Mouse (Mus musculus) erythroid progenitor cell, adult 5-6 weeks (primary cell): ENCODE measurements around the gene Aven. TPM values are rescaled to one million over a fixed set of nuclear protein-coding genes. Genes with fewer than 3 reads are reported as not detected.

Source experiments
- ATAC-seq: replicated peaks from 2 replicates; pipeline ENCODE4 v1.8.0; 2016; ENCODE audit warnings: moderate number of reproducible peaks, mild to moderate bottlenecking, moderate TSS enrichment, inconsistent platforms; ENCODE audit not compliant: poor library complexity, low FRiP score, severe bottlenecking
- total RNA-seq, 2 experiments: library from RNA; stranded (forward) in 1 of 2; stranded (reverse) in 1 of 2; fragments of 150-400 nt in 1 of 2; fragments of 186-747, 209-891 nt in 1 of 2; gene quantifications; 2 replicates each; pipeline versions ENCODE4 v1.2.3 to v1.2.4; 2015 to 2017; ENCODE audit warnings: low replicate concordance in 2 of 2

Aven gene
- total RNA-seq, 2 experiments from 2014 or later: 5.1 TPM; not detected in 1

DNA sequence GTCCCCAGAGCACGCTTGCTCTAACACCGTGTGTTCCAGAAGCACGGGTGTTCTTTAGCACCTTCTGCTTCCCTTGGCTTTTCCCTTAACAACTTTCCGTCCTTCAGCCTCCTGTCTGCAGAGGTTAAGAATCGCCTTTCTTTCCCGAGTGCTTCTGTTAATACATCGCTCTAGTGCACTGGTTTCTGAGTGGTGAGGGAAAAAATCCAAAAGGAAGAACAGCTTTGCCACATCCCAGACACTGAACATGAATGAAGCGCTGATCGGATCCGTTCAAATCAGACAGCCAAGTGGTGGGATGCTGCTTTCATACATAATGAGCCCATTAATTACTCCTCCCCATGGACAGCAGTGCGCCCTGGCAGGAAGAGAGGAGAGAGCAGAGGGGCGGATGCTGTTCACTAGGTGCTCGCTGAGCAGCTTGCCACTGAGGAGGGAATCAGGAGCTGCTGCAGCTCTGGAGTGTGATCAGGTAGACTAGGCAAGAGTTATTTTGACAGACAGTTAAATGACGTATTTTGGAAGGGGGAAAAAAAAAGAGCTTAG, 42.0 kb downstream of the Aven start:
- ATAC-seq: no peak

DNA sequence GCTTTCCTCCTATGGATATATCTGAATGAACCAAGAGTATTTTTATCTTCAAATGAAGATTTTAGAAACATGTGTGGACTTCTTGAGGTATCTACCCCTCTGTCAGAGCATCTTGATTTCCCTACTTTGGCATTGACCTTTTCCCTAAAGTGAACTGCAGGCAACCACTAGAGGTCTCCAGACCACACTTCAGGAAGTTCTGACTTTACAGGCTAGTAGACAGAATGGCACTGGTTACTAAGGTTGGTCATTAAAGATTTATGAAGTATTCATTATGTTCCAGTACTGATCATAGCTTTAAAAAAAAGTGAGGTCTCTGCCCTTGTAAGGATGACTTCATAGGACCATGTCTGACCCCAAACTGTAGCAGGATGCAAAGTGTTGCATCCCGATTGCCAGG, 46.0 kb downstream of the Aven start:
- ATAC-seq: no peak

GRCm38 (mm10) chr2:112541695-112542285, 49.0 kb downstream of the Aven start:
- no peak for ATAC-seq

GRCm38 (mm10) chr2:112556527-112556926, 63.8 kb downstream of the Aven start:
- ATAC-seq: no peak

DNA sequence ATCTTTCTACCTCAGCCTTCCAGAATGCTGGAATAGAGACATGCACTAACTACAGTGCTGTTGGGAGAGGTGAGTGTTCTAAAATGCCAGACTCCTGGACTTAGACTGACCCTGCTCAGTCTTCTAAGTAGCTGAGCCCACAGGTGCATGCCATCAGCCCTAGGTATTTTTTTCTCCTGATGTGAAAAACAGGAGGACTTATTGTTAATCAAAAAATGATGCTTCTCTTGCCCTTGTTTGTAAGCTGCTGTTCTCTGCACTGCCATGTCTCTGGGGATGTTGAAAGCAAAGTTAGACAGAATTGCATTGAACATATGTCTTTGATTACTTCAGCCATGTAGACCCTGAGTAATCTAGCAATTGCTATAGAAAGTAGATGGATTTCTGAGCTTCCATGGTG, 64.7 kb downstream of the Aven start:
- ATAC-seq: no peak

- no peak for ATAC-seq
These were observed 68.8 kb downstream of the Aven start for GRCm38 (mm10) chr2:112561549-112561948.

DNA sequence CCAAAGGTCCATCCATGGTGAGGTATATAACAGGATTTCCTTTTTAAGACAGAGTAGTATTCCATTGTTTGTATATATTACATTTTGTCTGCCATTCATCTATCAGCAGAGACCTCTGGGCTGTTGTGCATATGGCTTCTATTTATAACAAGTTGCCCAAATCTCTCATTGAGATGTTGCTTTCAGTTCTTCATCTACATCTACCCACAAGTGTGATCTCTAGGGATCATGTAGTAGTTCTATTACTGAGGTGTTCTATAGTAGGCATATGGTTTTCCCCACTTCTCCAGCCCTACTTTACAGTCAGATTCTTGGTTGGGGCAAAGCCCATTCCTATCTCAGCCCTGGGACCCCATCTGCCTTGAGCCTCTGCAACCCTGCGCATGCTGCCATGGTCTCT, 72.3 kb downstream of the Aven start:
- ATAC-seq: no peak

- no peak for ATAC-seq
These were observed 73.7 kb downstream of the Aven start for GRCm38 (mm10) chr2:112566290-112567085.

DNA sequence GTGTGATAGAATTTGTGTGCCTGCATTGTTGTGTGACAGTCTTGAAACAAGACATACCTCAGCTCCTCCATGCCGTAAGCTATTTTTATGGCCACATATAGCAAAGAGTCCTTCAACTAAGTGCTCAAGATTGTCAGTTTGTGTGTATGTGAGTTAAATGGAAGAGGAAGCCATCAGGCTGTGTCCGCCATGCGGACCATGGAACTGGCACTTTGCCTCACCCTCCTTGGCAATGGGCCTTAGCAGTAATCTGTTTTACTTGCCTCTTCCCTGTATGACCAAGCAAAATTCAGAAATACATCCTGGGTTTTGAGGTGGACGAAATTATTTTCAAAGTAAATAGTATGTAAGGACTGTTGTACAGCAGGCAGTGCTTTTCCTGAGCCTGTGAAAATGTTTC, 75.0 kb downstream of the Aven start:
- no peak for ATAC-seq

GRCm38 (mm10) chr2:112590985-112591384, 98.2 kb downstream of the Aven start:
- ATAC-seq: no peak

DNA sequence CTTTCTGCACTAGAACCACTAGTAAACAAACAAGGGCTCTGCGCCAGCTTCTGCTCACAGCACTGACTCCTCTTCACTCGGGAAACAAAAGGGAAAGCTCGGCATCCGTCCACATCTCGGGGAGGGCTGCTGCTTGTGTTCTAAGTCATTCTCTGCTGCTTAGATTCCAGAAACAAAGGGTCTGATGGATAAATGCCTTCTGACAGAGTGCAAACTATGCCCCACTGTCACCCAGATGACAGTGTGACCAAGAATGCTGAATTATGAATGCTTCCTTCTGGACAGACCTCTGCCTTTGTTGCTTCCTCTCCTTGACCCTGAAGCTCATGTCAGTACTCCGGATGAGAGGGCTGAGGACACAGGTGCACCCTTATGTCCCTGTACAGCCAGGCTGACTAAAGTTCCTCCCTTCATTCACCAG, 98.7 kb downstream of the Aven start:
- no peak for ATAC-seq

GRCm38 (mm10) chr2:112593322-112593721, 100.6 kb downstream of the Aven start:
- ATAC-seq: no peak

GRCm38 (mm10) chr2:112593781-112594180, 101.0 kb downstream of the Aven start:
- no peak for ATAC-seq

- no peak for ATAC-seq
These were observed 103.0 kb downstream of the Aven start for GRCm38 (mm10) chr2:112595807-112596206.

- ATAC-seq: no peak
These were observed 103.7 kb downstream of the Aven start for GRCm38 (mm10) chr2:112596415-112596814.

GRCm38 (mm10) chr2:112597064-112597463, 104.3 kb downstream of the Aven start:
- no peak for ATAC-seq

DNA sequence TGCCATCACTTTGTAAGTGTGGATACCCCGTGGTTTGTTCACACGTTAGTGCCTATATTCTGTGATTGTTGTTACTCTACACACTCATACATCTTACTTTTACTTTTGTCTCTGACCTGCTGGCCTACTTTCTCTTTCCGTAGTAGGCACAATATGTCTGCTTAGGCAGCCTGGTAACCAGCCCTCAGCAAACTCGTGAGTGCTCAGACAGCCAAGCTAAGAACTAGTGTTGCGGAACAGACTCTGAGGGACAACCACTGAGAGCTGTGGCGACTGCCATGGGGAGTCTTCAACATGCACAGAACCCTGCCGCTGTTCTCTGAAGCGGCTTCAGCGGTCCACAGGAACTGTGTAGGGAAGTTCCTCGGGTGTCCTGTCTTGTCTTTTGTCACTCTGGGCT, 107.5 kb downstream of the Aven start:
- ATAC-seq: no peak

- no peak for ATAC-seq
These were observed 109.7 kb downstream of the Aven start for GRCm38 (mm10) chr2:112602487-112602886.

DNA sequence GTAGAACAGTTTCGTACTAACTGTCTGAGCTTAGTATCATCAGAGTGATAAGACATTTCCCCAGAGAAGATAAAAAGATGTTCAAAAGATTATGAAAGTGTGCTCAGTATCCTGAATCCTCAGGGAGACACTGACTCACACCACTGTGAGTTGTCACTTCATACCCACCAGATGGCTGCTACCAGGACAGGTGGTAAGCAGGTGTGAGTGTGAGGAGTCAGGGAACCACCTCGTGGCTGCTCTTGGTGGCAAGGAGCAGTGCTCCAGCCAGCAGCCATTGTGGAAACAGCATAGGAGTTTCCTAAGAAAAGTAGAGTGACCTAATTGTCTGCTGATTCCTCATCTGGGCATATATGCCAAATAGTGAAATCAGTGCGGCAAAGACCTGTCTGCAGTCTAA, 113.8 kb downstream of the Aven start:
- no peak for ATAC-seq

- no peak for ATAC-seq
These were observed 119.9 kb downstream of the Aven start for GRCm38 (mm10) chr2:112612628-112613027.

- no peak for ATAC-seq
These were observed 121.6 kb downstream of the Aven start for GRCm38 (mm10) chr2:112614375-112614774.
